In genomic region chr7:82697668-82698067, GRCm38 (mm10) we compare ENCODE assay signal across 10 mouse cellular contexts. TPM values are rescaled to one million over a fixed set of nuclear protein-coding genes. Genes with fewer than 3 reads are reported as not detected.
DNase-seq lines count a peak whose midpoint lies in the region; ATAC-seq and TF ChIP-seq lines count a peak whose summit lies in the region.
"Had no signal": no experiment of that assay in that cellular context is flagged by ENCODE, and none has a peak within 500 bp of the region (broad histone marks: within the 10 kb centered on the region; RNA-seq: fewer than 3 reads in every experiment).

No protein-coding gene starts in this region.

- no peaks in the 10 kb centered on the region for H3K4me1 ChIP-seq in lung, postnatal 0 days (ENCODE audit: insufficient read depth, low read depth, low read length)
- H3K4me1 ChIP-seq in MEL (ENCODE audit: control insufficient read depth in 1 of 2, insufficient read depth in 2 of 2, low read length in 2 of 2) = peaks cover 0 to 9% of the 10 kb centered on the region in 2 experiments; a peak in 2 of 4 replicates
- no peaks in the 10 kb centered on the region for H3K4me1 ChIP-seq in kidney, embryonic 14.5 days (ENCODE audit: control insufficient read depth, insufficient read depth, low read length)
- H3K4me1 ChIP-seq: heart, embryonic 15.5 days had no signal

- no peak for TF ChIP-seq EP300 in lung, postnatal 0 days (IDR thresholded peaks at IDR 0.05)
- TF ChIP-seq EP300 in MEL (IDR thresholded peaks at IDR 0.05; ENCODE audit: low read depth in 1 of 2, low read length in 2 of 2) = no peak

- peaks cover 18% of the 10 kb centered on the region for H3K36me3 ChIP-seq in lung, postnatal 0 days (ENCODE audit: insufficient read depth, low read length)
- H3K36me3 ChIP-seq in MEL (ENCODE audit: control insufficient read depth in 1 of 2, insufficient read depth in 2 of 2, low read length in 2 of 2) = peaks cover 3 to 10% of the 10 kb centered on the region in 2 experiments; a peak in 3 of 4 replicates
- peaks cover 45% of the 10 kb centered on the region for H3K36me3 ChIP-seq in kidney, embryonic 14.5 days (ENCODE audit: control insufficient read depth, insufficient read depth, low read length)

- H3K9me3 ChIP-seq in lung, postnatal 0 days (ENCODE audit: low read length) = no peaks in the 10 kb centered on the region
- H3K9me3 ChIP-seq in MEL (replicated peaks; ENCODE audit: insufficient read depth, low read length) = no peaks in the 10 kb centered on the region
- no peaks in the 10 kb centered on the region for H3K9me3 ChIP-seq in kidney, embryonic 14.5 days (ENCODE audit: control insufficient read depth, low read length)
- H3K9me3 ChIP-seq: heart, embryonic 15.5 days had no signal

- no peak for TF ChIP-seq POLR2A in MEL (IDR thresholded peaks at IDR 0.05; ENCODE audit: control insufficient read depth in 1 of 2, insufficient read depth in 1 of 2, low read depth in 1 of 2, low read length in 2 of 2, poor library complexity in 1 of 2)

- 79% methylated on average over 8 of the region's 8 CpGs for WGBS in lung, postnatal 0 days
- 85% methylated on average over 8 of the region's 8 CpGs for WGBS in kidney, embryonic 14.5 days

- H3K27me3 ChIP-seq in lung, postnatal 0 days (replicated peaks; ENCODE audit: insufficient read depth, low read length) = no peaks in the 10 kb centered on the region
- H3K27me3 ChIP-seq in MEL (ENCODE audit: control insufficient read depth in 1 of 2, insufficient read depth in 2 of 2, low read length in 2 of 2) = no peaks in the 10 kb centered on the region
- no peaks in the 10 kb centered on the region for H3K27me3 ChIP-seq in kidney, embryonic 14.5 days (ENCODE audit: control insufficient read depth, insufficient read depth, low read length)
- H3K27me3 ChIP-seq: heart, embryonic 15.5 days had no signal

- H3K79me2 ChIP-seq in MEL (ENCODE audit: control insufficient read depth, insufficient read depth, low read length, poor library complexity) = no peaks in the 10 kb centered on the region

- no peak for DNase-seq in lung, postnatal 0 days (ENCODE audit: low spot score)
- no peak for DNase-seq in lung, adult 18-20 months
- peak; percentile 57 for DNase-seq in MEL (ENCODE audit: low read depth, low spot score)
- peak; percentile 4 for DNase-seq in c-Kit-negative CD71-positive TER-119-positive erythroid progenitor cells, embryonic 14.5 days (ENCODE audit: low read depth, low spot score)
- DNase-seq in naive thymus-derived CD4-positive, alpha-beta T cell, adult 2 months (ENCODE audit: low read depth) = peak; percentile 59
- no peak for DNase-seq in layer of hippocampus, postnatal 10 days (ENCODE audit: low spot score in 2 of 2)

- H3K27ac ChIP-seq in lung, postnatal 0 days (ENCODE audit: low read length) = no peak overlapping the region
- H3K27ac ChIP-seq in MEL (ENCODE audit: control insufficient read depth, low read depth, low read length) = no peak overlapping the region
- no peak overlapping the region for H3K27ac ChIP-seq in kidney, embryonic 14.5 days (ENCODE audit: low read depth, low read length)
- H3K27ac ChIP-seq: heart, embryonic 15.5 days; macrophage had no signal

- H3K9ac ChIP-seq in lung, postnatal 0 days (replicated peaks; ENCODE audit: low read depth) = no peak overlapping the region
- no peak overlapping the region for H3K9ac ChIP-seq in MEL (ENCODE audit: control insufficient read depth, low read depth, low read length, poor library complexity, severe bottlenecking)
- no peak overlapping the region for H3K9ac ChIP-seq in kidney, embryonic 14.5 days (ENCODE audit: low read depth, low read length)
- H3K9ac ChIP-seq: heart, embryonic 15.5 days had no signal

- H3K4me3 ChIP-seq in lung, postnatal 0 days (ENCODE audit: low read depth, low read length) = no peak overlapping the region
- H3K4me3 ChIP-seq in MEL (ENCODE audit: control insufficient read depth in 1 of 2, insufficient read depth in 1 of 2, low read depth in 2 of 2, low read length in 2 of 2) = no peak overlapping the region
- no peak overlapping the region for H3K4me3 ChIP-seq in kidney, embryonic 14.5 days (ENCODE audit: low read length)
- H3K4me3 ChIP-seq: heart, embryonic 15.5 days had no signal

- no peak overlapping the region for H3K4me2 ChIP-seq in lung, postnatal 0 days (replicated peaks; ENCODE audit: low read depth, low read length)
- H3K4me2 ChIP-seq in kidney, embryonic 14.5 days (replicated peaks; ENCODE audit: low read depth, low read length) = no peak overlapping the region
- H3K4me2 ChIP-seq: heart, embryonic 15.5 days had no signal

- TF ChIP-seq CTCF in lung, postnatal 0 days (IDR thresholded peaks at IDR 0.05) = peak; percentile 56
- TF ChIP-seq CTCF in MEL (IDR thresholded peaks at IDR 0.05 in 2 of 3, conservative IDR thresholded peaks at IDR 0.05 in 1 of 3; ENCODE audit: control insufficient read depth in 1 of 3, insufficient read depth in 1 of 3, low read depth in 2 of 3, low read length in 3 of 3, poor library complexity in 1 of 3, severe bottlenecking in 1 of 3) = peak; percentile 62 to 74 (median 72)

- no peak for ATAC-seq in lung, postnatal 0 days
- ATAC-seq in kidney, embryonic 14.5 days (ENCODE audit: low FRiP score, low TSS enrichment) = no peak

- TF ChIP-seq RAD21 in MEL (IDR thresholded peaks at IDR 0.05; ENCODE audit: low read depth, low read length) = no peak

TF ChIP-seq in MEL, 35 proteins besides CTCF, POLR2A, EP300 and RAD21:
- 0 out of 2 replicates have a peak, but pooled peaks have one; percentile 13 for TF ChIP-seq SMC3 (IDR thresholded peaks at IDR 0.05; ENCODE audit: low read depth, low read length)
- TF ChIP-seq ETS1 (IDR thresholded peaks at IDR 0.05; ENCODE audit: low read depth, low read length) = no peak

RNA-seq across cellular contexts. Expression of gene Efl1, which starts 49.3 kb away (rescaled TPM):
- 13.9 and 14.3 TPM in 2 replicates for polyA plus RNA-seq in lung, postnatal 0 days (2015; fragmentation: Nextera tagmentation; extraction: Ambion mirVana)
- 11.5 and 12.6 TPM in 2 replicates for total RNA-seq in MEL (2012; rRNA removed)
- polyA plus RNA-seq in MEL (2012; ENCODE audit: insufficient read depth in 1 of 2, insufficient read length in 2 of 2, low read depth in 1 of 2, low replicate concordance in 2 of 2, missing spikeins in 1 of 2) = 10 to 100 TPM in 1 of 2 experiments, not detected in 1; 15.6 TPM
- 10 to 100 TPM; 16.7 to 19.3 TPM for total RNA-seq in layer of hippocampus, postnatal 10 days (2021)
- 13.7 and 27.0 TPM in 2 replicates for polyA plus RNA-seq in kidney, embryonic 14.5 days (2014; fragmentation: Nextera tagmentation; extraction: Ambion mirVana)

RNA-seq across cellular contexts. Expression of gene Saxo2, which starts 49.3 kb away (rescaled TPM):
- 15.1 and 17.3 TPM in 2 replicates for polyA plus RNA-seq in lung, postnatal 0 days (2015; fragmentation: Nextera tagmentation; extraction: Ambion mirVana)
- 0.85 and 1.5 TPM in 2 replicates for total RNA-seq in MEL (2012; rRNA removed)
- 1 to 10 TPM in 1 of 2 experiments, not detected in 1; 2.7 TPM for polyA plus RNA-seq in MEL (2012; ENCODE audit: insufficient read depth in 1 of 2, insufficient read length in 2 of 2, low read depth in 1 of 2, low replicate concordance in 2 of 2, missing spikeins in 1 of 2)
- total RNA-seq in layer of hippocampus, postnatal 10 days (2021) = 10 to 100 TPM; 11.6 to 13.1 TPM
- 5.5 and 8.6 TPM in 2 replicates for polyA plus RNA-seq in kidney, embryonic 14.5 days (2014; fragmentation: Nextera tagmentation; extraction: Ambion mirVana)
- total RNA-seq: neutrophil, adult 5-6 weeks had no signal

Comparison
In these comparisons a context has a peak if more than half of its experiments do, and no peak if none do; other contexts are left out.
1. DNase-seq: peak in MEL (single experiment), c-Kit-negative CD71-positive TER-119-positive erythroid progenitor cells, embryonic 14.5 days (single experiment) and naive thymus-derived CD4-positive, alpha-beta T cell, adult 2 months (single experiment); none in lung, postnatal 0 days (single experiment), lung, adult 18-20 months (0 of 2) and layer of hippocampus, postnatal 10 days (0 of 2).